Mouse (Mus musculus) right cerebral cortex, adult 2 months (tissue): Measurements from ENCODE around the gene Miox.

Experiments
- DNase-seq, 2 experiments: peaks; one replicate each; pipeline ENCODE4 v3.0.0; 2021 to 2022; ENCODE audit warnings: low spot score in 2 of 2

Gene Miox

GRCm38 (mm10) chr15:89372068-89372467, 37.9 kb downstream of the Miox start:
- DNase-seq = no peak

- no peak for DNase-seq
Observed at GRCm38 (mm10) chr15:89372536-89372935, 38.3 kb downstream of the Miox start.

GRCm38 (mm10) chr15:89373027-89373761, 39.0 kb downstream of the Miox start:
- peak; percentile 86 to 89 for DNase-seq

GRCm38 (mm10) chr15:89373762-89374248, 39.6 kb downstream of the Miox start, which contains the start of gene Sco2:
TSS of gene Sco2 (minus strand) at chr15:89373846.
- peak; percentile 95 for DNase-seq

- DNase-seq = no peak
Observed at GRCm38 (mm10) chr15:89374340-89374739, 40.1 kb downstream of the Miox start.

- no peak for DNase-seq
Observed at GRCm38 (mm10) chr15:89374801-89375534, 40.8 kb downstream of the Miox start.

GRCm38 (mm10) chr15:89376040-89376439, 41.8 kb downstream of the Miox start:
- DNase-seq = no peak

GRCm38 (mm10) chr15:89376957-89377356, 42.8 kb downstream of the Miox start, which contains the start of gene Tymp:
TSS of gene Tymp (minus strand) at chr15:89377039.
- no peak for DNase-seq

- DNase-seq = no peak
Observed at GRCm38 (mm10) chr15:89377362-89377761, 43.2 kb downstream of the Miox start.

GRCm38 (mm10) chr15:89377938-89378828, 44.0 kb downstream of the Miox start:
- no peak for DNase-seq

- no peak for DNase-seq
Observed at GRCm38 (mm10) chr15:89378831-89379401, 44.7 kb downstream of the Miox start, which contains the start of gene Odf3b. TSS of gene Odf3b (minus strand) at chr15:89379282.

GRCm38 (mm10) chr15:89379429-89379828, 45.2 kb downstream of the Miox start:
- DNase-seq = no peak

- no peak for DNase-seq
Observed at GRCm38 (mm10) chr15:89384617-89385016, 50.4 kb downstream of the Miox start, which contains the start of gene Klhdc7b. TSS of gene Klhdc7b (plus strand) at chr15:89384917.
